ENCODE assay signal across 8 mouse cellular contexts in the genomic region with DNA sequence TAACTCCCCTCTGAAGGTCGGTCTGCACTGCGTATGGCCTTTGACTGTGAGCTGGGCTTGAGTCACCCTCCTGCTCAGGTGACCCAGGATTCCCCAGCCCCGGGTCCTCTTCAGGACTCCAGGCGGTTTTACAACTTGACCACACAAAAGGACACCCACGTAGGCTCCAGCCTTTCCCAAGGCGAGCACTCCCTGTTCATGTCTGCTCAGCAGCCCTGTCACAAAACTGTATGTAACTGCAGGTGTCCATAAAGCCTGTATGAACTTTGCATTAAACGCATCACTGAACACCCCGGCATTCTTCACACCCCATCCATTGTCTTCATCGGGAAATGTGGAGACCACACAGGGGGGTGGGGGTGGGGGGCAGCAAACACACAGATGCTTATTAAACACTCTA. TPM values are rescaled to one million over a fixed set of nuclear protein-coding genes. Genes with fewer than 3 reads are reported as not detected.
A peak's percentile ranks its signal among the peaks of the same experiment; 100 is the strongest.
DNase-seq lines count a peak whose midpoint lies in the region; ATAC-seq and TF ChIP-seq lines count a peak whose summit lies in the region.

No protein-coding gene starts in this region.

- H3K27ac ChIP-seq in gastrocnemius, adult 2 months, result no peak overlapping the region
- H3K27ac ChIP-seq in hindbrain, embryonic 12.5 days, result peak overlapping the region; percentile 94
- peak overlapping the region; percentile 96 for H3K27ac ChIP-seq in midbrain, embryonic 13.5 days

- no peak for TF ChIP-seq CTCF in gastrocnemius, adult 2 months (IDR thresholded peaks at IDR 0.05)

- H3K9me3 ChIP-seq in hindbrain, embryonic 12.5 days (replicated peaks), result 0 out of 2 replicates have a peak, but pooled peaks cover 2% of the 10 kb centered on the region
- H3K9me3 ChIP-seq in midbrain, embryonic 13.5 days, result no peaks in the 10 kb centered on the region

- H3K9ac ChIP-seq in hindbrain, embryonic 12.5 days, result peak overlapping the region; percentile 92
- H3K9ac ChIP-seq in midbrain, embryonic 13.5 days (replicated peaks), result peak overlapping the region; percentile 95

- no peak for DNase-seq in gastrocnemius, adult 2 months
- DNase-seq in gastrocnemius, postnatal 25 days, result no peak
- DNase-seq in R1 (ENCODE audit: low read depth, low spot score), result peak; percentile 46
- DNase-seq in cerebellum, adult 18-20 months, result no peak
- DNase-seq in ovary, adult 18-20 months (ENCODE audit: low spot score), result no peak
- no peak for DNase-seq in spleen, adult 18-20 months

- H3K4me2 ChIP-seq in hindbrain, embryonic 12.5 days (replicated peaks), result peak overlapping the region; percentile 65
- peak overlapping the region; percentile 73 for H3K4me2 ChIP-seq in midbrain, embryonic 13.5 days (replicated peaks)

- no peaks in the 10 kb centered on the region for H3K27me3 ChIP-seq in hindbrain, embryonic 12.5 days
- no peaks in the 10 kb centered on the region for H3K27me3 ChIP-seq in midbrain, embryonic 13.5 days

- H3K36me3 ChIP-seq in hindbrain, embryonic 12.5 days, result 0 out of 2 replicates have a peak, but pooled peaks cover 5% of the 10 kb centered on the region
- H3K36me3 ChIP-seq in midbrain, embryonic 13.5 days, result peaks cover 12% of the 10 kb centered on the region

- H3K4me3 ChIP-seq in gastrocnemius, adult 2 months, result peak overlapping the region; percentile 87
- H3K4me3 ChIP-seq in hindbrain, embryonic 12.5 days, result peak overlapping the region; percentile 87
- peak overlapping the region; percentile 78 for H3K4me3 ChIP-seq in midbrain, embryonic 13.5 days (replicated peaks)

- ATAC-seq in hindbrain, embryonic 12.5 days (ENCODE audit: low FRiP score), result no peak
- ATAC-seq in midbrain, embryonic 13.5 days, result peak; percentile 18

- intact Hi-C loops in gastrocnemius, adult 2 months (cut with DNase I), result no loop called here

- 9% methylated on average over 9 of the region's 9 CpGs for WGBS in hindbrain, embryonic 12.5 days
- 6% methylated on average over 9 of the region's 9 CpGs for WGBS in midbrain, embryonic 13.5 days

- H3K4me1 ChIP-seq in hindbrain, embryonic 12.5 days, result peaks cover 11% of the 10 kb centered on the region
- peaks cover 29% of the 10 kb centered on the region for H3K4me1 ChIP-seq in midbrain, embryonic 13.5 days (replicated peaks)

RNA-seq across cellular contexts. Expression of gene Srgap1, which starts 1.2 kb away (rescaled TPM):
- total RNA-seq in gastrocnemius, adult 2 months (2021), result under 1 TPM; 0.38 to 0.89 TPM
- total RNA-seq in gastrocnemius, postnatal 25 days (2021), result 1 to 10 TPM; 1.4 to 1.7 TPM
- polyA plus RNA-seq in hindbrain, embryonic 12.5 days (2016; fragmentation: Nextera tagmentation; extraction: Ambion mirVana), result 35.5 and 36.7 TPM in 2 replicates
- polyA plus RNA-seq in midbrain, embryonic 13.5 days (2015; fragmentation: Nextera tagmentation; extraction: Ambion mirVana), result 40.1 and 40.9 TPM in 2 replicates

RNA-seq across cellular contexts. Expression of gene Rxylt1, which starts 51.2 kb away (rescaled TPM):
- 10 to 100 TPM; 42.1 to 45.2 TPM for total RNA-seq in gastrocnemius, adult 2 months (2021)
- total RNA-seq in gastrocnemius, postnatal 25 days (2021), result 10 to 100 TPM; 31.6 to 32.1 TPM
- polyA plus RNA-seq in hindbrain, embryonic 12.5 days (2016; fragmentation: Nextera tagmentation; extraction: Ambion mirVana), result 39.9 and 45.3 TPM in 2 replicates
- polyA plus RNA-seq in midbrain, embryonic 13.5 days (2015; fragmentation: Nextera tagmentation; extraction: Ambion mirVana), result 30.7 and 32.1 TPM in 2 replicates
